ENCODE assay signal across 9 mouse cellular contexts in the genomic region with DNA sequence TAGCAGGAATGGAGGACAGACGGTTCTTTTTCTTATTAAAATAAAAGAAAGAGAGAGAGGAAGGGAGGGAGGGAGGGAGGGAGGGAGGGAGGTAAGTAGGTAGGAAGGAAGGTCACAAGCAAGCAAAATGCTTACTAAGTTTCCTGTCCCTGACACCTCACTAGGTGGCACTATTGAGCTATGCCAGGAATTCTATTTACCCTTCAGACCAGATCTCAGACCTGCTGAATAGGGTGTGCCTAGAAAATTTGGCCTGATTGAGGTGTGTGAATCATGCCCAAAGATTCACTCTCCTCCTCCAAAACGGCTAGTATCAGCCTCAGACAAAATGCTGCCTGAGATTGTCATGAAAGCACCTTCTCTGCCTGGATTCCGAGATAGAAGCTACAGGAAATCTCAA. TPM values are rescaled to one million over a fixed set of nuclear protein-coding genes. Genes with fewer than 3 reads are reported as not detected.
DNase-seq lines count a peak whose midpoint lies in the region; ATAC-seq and TF ChIP-seq lines count a peak whose summit lies in the region.
"Had no signal": no experiment of that assay in that cellular context is flagged by ENCODE, and none has a peak within 500 bp of the region (broad histone marks: within the 10 kb centered on the region; RNA-seq: fewer than 3 reads in every experiment).

No protein-coding gene starts in this region.

- H3K9me3 ChIP-seq in hindbrain, embryonic 11.5 days (ENCODE audit: control insufficient read depth, low read length) = no peaks in the 10 kb centered on the region
- no peaks in the 10 kb centered on the region for H3K9me3 ChIP-seq in hindbrain, embryonic 16.5 days (ENCODE audit: control insufficient read depth, low read length)
- H3K9me3 ChIP-seq in lung, postnatal 0 days (ENCODE audit: low read length) = no peaks in the 10 kb centered on the region

- peak; percentile 84 for TF ChIP-seq CTCF in lung, postnatal 0 days (IDR thresholded peaks at IDR 0.05)

- TF ChIP-seq EP300 in lung, postnatal 0 days (IDR thresholded peaks at IDR 0.05) = no peak

- WGBS in hindbrain, embryonic 11.5 days = 37% methylated on average over 3 of the region's 3 CpGs
- WGBS in hindbrain, embryonic 16.5 days = 47% methylated on average over 3 of the region's 3 CpGs
- WGBS in large intestine, adult 2 months = 28% methylated on average over 3 of the region's 3 CpGs
- WGBS in lung, postnatal 0 days = 31% methylated on average over 3 of the region's 3 CpGs

- H3K4me3 ChIP-seq in hindbrain, embryonic 11.5 days (ENCODE audit: low read depth, low read length) = no peak overlapping the region
- no peak overlapping the region for H3K4me3 ChIP-seq in hindbrain, embryonic 16.5 days (ENCODE audit: low read length)
- no peak overlapping the region for H3K4me3 ChIP-seq in lung, postnatal 0 days (ENCODE audit: low read depth, low read length)

- peak; percentile 65 for DNase-seq in hindbrain, embryonic 11.5 days (ENCODE audit: low spot score)
- peak; percentile 62 for DNase-seq in ES-CJ7 (ENCODE audit: low read depth, low spot score)
- peak; percentile 2 for DNase-seq in cerebellum, adult 11-12 months
- DNase-seq in forelimb bud, embryonic 11.5 days (ENCODE audit: low read depth, low spot score) = peak; percentile 71
- DNase-seq in large intestine, adult 2 months (ENCODE audit: low read depth, low spot score) = peak; percentile 25
- peak; percentile 72 for DNase-seq in lung, postnatal 0 days (ENCODE audit: low spot score)
- peak; percentile 8 to 31 for DNase-seq in spleen, postnatal 36 days (ENCODE audit: low spot score in 2 of 2)

- no peak overlapping the region for H3K27ac ChIP-seq in hindbrain, embryonic 11.5 days (ENCODE audit: low read depth, low read length)
- H3K27ac ChIP-seq in hindbrain, embryonic 16.5 days (ENCODE audit: low read depth, low read length) = no peak overlapping the region
- no peak overlapping the region for H3K27ac ChIP-seq in lung, postnatal 0 days (ENCODE audit: low read length)
- H3K27ac ChIP-seq: macrophage had no signal

- H3K4me2 ChIP-seq in hindbrain, embryonic 11.5 days (replicated peaks; ENCODE audit: low read depth, low read length) = no peak overlapping the region
- no peak overlapping the region for H3K4me2 ChIP-seq in hindbrain, embryonic 16.5 days (ENCODE audit: low read length)
- H3K4me2 ChIP-seq in lung, postnatal 0 days (replicated peaks; ENCODE audit: low read depth, low read length) = no peak overlapping the region

- no peak overlapping the region for H3K9ac ChIP-seq in hindbrain, embryonic 11.5 days (ENCODE audit: low read depth, low read length)
- no peak overlapping the region for H3K9ac ChIP-seq in hindbrain, embryonic 16.5 days (ENCODE audit: low read depth, low read length)
- H3K9ac ChIP-seq in lung, postnatal 0 days (replicated peaks; ENCODE audit: low read depth) = no peak overlapping the region

- H3K27me3 ChIP-seq in hindbrain, embryonic 11.5 days (ENCODE audit: control insufficient read depth, insufficient read depth, low read length) = no peaks in the 10 kb centered on the region
- peaks cover 4% of the 10 kb centered on the region for H3K27me3 ChIP-seq in hindbrain, embryonic 16.5 days (replicated peaks; ENCODE audit: control insufficient read depth, insufficient read depth, low read length)
- no peaks in the 10 kb centered on the region for H3K27me3 ChIP-seq in lung, postnatal 0 days (replicated peaks; ENCODE audit: insufficient read depth, low read length)

- no peaks in the 10 kb centered on the region for H3K4me1 ChIP-seq in hindbrain, embryonic 11.5 days (replicated peaks; ENCODE audit: control insufficient read depth, insufficient read depth, low read length)
- no peaks in the 10 kb centered on the region for H3K4me1 ChIP-seq in hindbrain, embryonic 16.5 days (ENCODE audit: control insufficient read depth, insufficient read depth, low read depth, low read length)
- no peaks in the 10 kb centered on the region for H3K4me1 ChIP-seq in lung, postnatal 0 days (ENCODE audit: insufficient read depth, low read depth, low read length)

- ATAC-seq in hindbrain, embryonic 11.5 days (ENCODE audit: low FRiP score) = no peak; the same call in 1 of the 2 replicates
- ATAC-seq in hindbrain, embryonic 16.5 days = no peak
- ATAC-seq in lung, postnatal 0 days = no peak

- no peaks in the 10 kb centered on the region for H3K36me3 ChIP-seq in hindbrain, embryonic 11.5 days (ENCODE audit: control insufficient read depth, insufficient read depth, low read length)
- H3K36me3 ChIP-seq in hindbrain, embryonic 16.5 days (ENCODE audit: control insufficient read depth, insufficient read depth, low read length) = no peaks in the 10 kb centered on the region
- H3K36me3 ChIP-seq in lung, postnatal 0 days (ENCODE audit: insufficient read depth, low read length) = no peaks in the 10 kb centered on the region

RNA-seq across cellular contexts. Expression of gene Ace2, which starts 44.7 kb away (rescaled TPM):
- 0.22 and 0.88 TPM in 2 replicates for polyA plus RNA-seq in hindbrain, embryonic 11.5 days (2014; fragmentation: Nextera tagmentation; extraction: Ambion mirVana)
- 0.49 and 1.1 TPM in 2 replicates for polyA plus RNA-seq in hindbrain, embryonic 16.5 days (2015; fragmentation: Nextera tagmentation; extraction: Ambion mirVana)
- 74.9 and 171 TPM in 2 replicates for polyA plus RNA-seq in large intestine, adult 2 months (2012; rRNA removed)
- polyA plus RNA-seq in lung, postnatal 0 days (2015; fragmentation: Nextera tagmentation; extraction: Ambion mirVana) = 7.6 and 11.9 TPM in 2 replicates
- polyA plus RNA-seq: macrophage had no signal

Comparison
In these comparisons a context has a peak if more than half of its experiments do, and no peak if none do; other contexts are left out.
1. DNase-seq: peak in every context shown above with its lines; median percentile 72 in lung, postnatal 0 days; 71 in forelimb bud, embryonic 11.5 days; 65 in hindbrain, embryonic 11.5 days; 62 in ES-CJ7; 25 in large intestine, adult 2 months; 20 in spleen, postnatal 36 days; 2 in cerebellum, adult 11-12 months.